Mouse (Mus musculus) CH12.LX (cell line): ENCODE data around the gene Mbd3l1. TPM values are rescaled to one million over a fixed set of nuclear protein-coding genes. Genes with fewer than 3 reads are reported as not detected.

Source experiments
- DNase-seq: peaks from one replicate; pipeline ENCODE4 v3.0.0-alpha.2; 2013; ENCODE audit errors: extremely low read depth
- H3K27ac ChIP-seq: 2 replicates; pipeline ENCODE4 v1.5.1; 2012; ENCODE audit warnings: low read depth, mild to moderate bottlenecking, control low read depth, moderate library complexity; ENCODE audit not compliant: insufficient read depth
- H3K27me3 ChIP-seq: replicated peaks from 2 replicates; pipeline ENCODE3; 2012; ENCODE audit warnings: inconsistent platforms
- H3K36me3 ChIP-seq, 2 experiments: replicated peaks in 1 of 2; 2 replicates each; pipeline versions ENCODE3 to v1.6.1; 2012; ENCODE audit warnings: inconsistent platforms in 1 of 2, low read length in 1 of 2, mild to moderate bottlenecking in 1 of 2, mixed read lengths in 1 of 2, moderate library complexity in 1 of 2; ENCODE audit not compliant: control insufficient read depth in 1 of 2, insufficient read depth in 1 of 2
- H3K4me1 ChIP-seq, 2 experiments: 2 replicates each; pipeline ENCODE4 v1.6.1; 2012; ENCODE audit warnings: inconsistent platforms in 1 of 2, moderate library complexity in 1 of 2; ENCODE audit not compliant: insufficient read depth in 2 of 2, control insufficient read depth in 1 of 2
- H3K4me2 ChIP-seq: 2 replicates; pipeline ENCODE4 v1.6.1; 2012; ENCODE audit warnings: low read depth, mild to moderate bottlenecking, control low read depth; ENCODE audit not compliant: poor library complexity, insufficient read depth, severe bottlenecking
- H3K4me3 ChIP-seq, 3 experiments: fragments of 150-350 bp in 1 of 3; sonication (generic) in 1 of 3; replicated peaks in 1 of 3; 2 replicates each; pipeline versions ENCODE3 to v1.5.1; 2011 to 2012; ENCODE audit warnings: low read depth in 2 of 3, low read length in 2 of 3, mild to moderate bottlenecking in 2 of 3, moderate library complexity in 2 of 3, control low read depth in 1 of 3, improper control_type of control experiment in 1 of 3, inconsistent platforms in 1 of 3, mixed read lengths in 1 of 3; ENCODE audit not compliant: poor library complexity in 1 of 3
- H3K79me2 ChIP-seq: replicated peaks from 2 replicates; pipeline ENCODE4 v1.6.1; 2012; ENCODE audit warnings: mild to moderate bottlenecking, moderate library complexity; ENCODE audit not compliant: control insufficient read depth, poor library complexity, insufficient read depth, severe bottlenecking; ENCODE audit errors: extremely low read depth
- H3K9ac ChIP-seq: 2 replicates; pipeline ENCODE4 v1.6.1; 2012; ENCODE audit warnings: low read depth, mild to moderate bottlenecking, control low read depth, moderate library complexity; ENCODE audit not compliant: insufficient read depth
- H3K9me3 ChIP-seq: replicated peaks from 2 replicates; pipeline ENCODE3; 2012; ENCODE audit warnings: low read length, inconsistent platforms, mixed read lengths
- BHLHE40 ChIP-seq: IDR thresholded peaks from 2 replicates; pipeline ENCODE4 v1.6.1; 2011; ENCODE audit warnings: mild to moderate bottlenecking, low read depth, low read length, improper control_type of control experiment
- CHD2 ChIP-seq: IDR thresholded peaks from 2 replicates; pipeline ENCODE4 v1.6.1; 2011; ENCODE audit warnings: low read length, improper control_type of control experiment
- CTCF ChIP-seq, 2 experiments: IDR thresholded peaks in 1 of 2; conservative IDR thresholded peaks in 1 of 2; 2 replicates each; pipeline ENCODE4 v1.5.1; 2011 to 2012; ENCODE audit warnings: low read depth in 2 of 2, low read length in 2 of 2, improper control_type of control experiment in 1 of 2, inconsistent platforms in 1 of 2, mild to moderate bottlenecking in 1 of 2, moderate library complexity in 1 of 2
- E2F4 ChIP-seq: IDR thresholded peaks from 2 replicates; pipeline ENCODE4 v1.6.1; 2011; ENCODE audit warnings: low read depth, low read length, improper control_type of control experiment; ENCODE audit not compliant: insufficient replicate concordance
- ELF1 ChIP-seq: IDR thresholded peaks from 2 replicates; pipeline ENCODE4 v1.6.1; 2014; ENCODE audit warnings: low read depth, mild to moderate bottlenecking, inconsistent platforms, low read length, improper control_type of control experiment
- ETS1 ChIP-seq: conservative IDR thresholded peaks from 2 replicates; pipeline ENCODE4 v1.6.1; 2012; ENCODE audit warnings: low read depth, mild to moderate bottlenecking, inconsistent platforms, low read length, improper control_type of control experiment, moderate library complexity
- IRF4 ChIP-seq: IDR thresholded peaks from 2 replicates; pipeline ENCODE4 v1.6.1; 2014; ENCODE audit warnings: low read depth, mild to moderate bottlenecking, inconsistent platforms, low read length, improper control_type of control experiment
- JUN ChIP-seq: IDR thresholded peaks from 2 replicates; pipeline ENCODE4 v1.6.1; 2011; ENCODE audit warnings: low read depth, mild to moderate bottlenecking, low read length, improper control_type of control experiment, moderate library complexity; ENCODE audit not compliant: insufficient read depth
- JUND ChIP-seq: conservative IDR thresholded peaks from 2 replicates; pipeline ENCODE4 v1.6.1; 2011; ENCODE audit warnings: low read depth, low read length, improper control_type of control experiment
- KAT2A ChIP-seq: IDR thresholded peaks from 2 replicates; pipeline ENCODE4 v1.6.1; 2012; ENCODE audit warnings: low read length, improper control_type of control experiment, inconsistent platforms; ENCODE audit not compliant: insufficient replicate concordance
- MAFK ChIP-seq: IDR thresholded peaks from 2 replicates; pipeline ENCODE4 v1.6.1; 2011; ENCODE audit warnings: low read length, improper control_type of control experiment; ENCODE audit not compliant: insufficient replicate concordance
- MEF2A ChIP-seq: IDR thresholded peaks from 2 replicates; pipeline ENCODE4 v1.6.1; 2014; ENCODE audit warnings: low read depth, mild to moderate bottlenecking, inconsistent platforms, low read length, improper control_type of control experiment, borderline replicate concordance
- MYC ChIP-seq: IDR thresholded peaks from 2 replicates; pipeline ENCODE4 v1.6.1; 2011; ENCODE audit warnings: low read depth, mild to moderate bottlenecking, improper control_type of control experiment, low read length
- NELFE ChIP-seq: IDR thresholded peaks from 2 replicates; pipeline ENCODE4 v1.6.1; 2011; ENCODE audit warnings: low read depth, low read length, improper control_type of control experiment
- NRF1 ChIP-seq: IDR thresholded peaks from 2 replicates; pipeline ENCODE4 v1.6.1; 2014; ENCODE audit warnings: low read depth, mild to moderate bottlenecking, inconsistent platforms, low read length, improper control_type of control experiment, moderate library complexity
- PAX5 ChIP-seq: IDR thresholded peaks from 2 replicates; pipeline ENCODE4 v1.6.1; 2012; ENCODE audit warnings: low read length, inconsistent platforms, mixed read lengths
- POLR2A ChIP-seq: IDR thresholded peaks from 2 replicates; pipeline ENCODE4 v1.6.1; 2011; ENCODE audit warnings: low read depth, mild to moderate bottlenecking, improper control_type of control experiment, low read length
- RAD21 ChIP-seq: IDR thresholded peaks from 2 replicates; pipeline ENCODE4 v1.6.1; 2011; ENCODE audit warnings: low read depth, mild to moderate bottlenecking, low read length, improper control_type of control experiment, moderate library complexity
- RCOR1 ChIP-seq: conservative IDR thresholded peaks from 2 replicates; pipeline ENCODE4 v1.6.1; 2012; ENCODE audit warnings: low read depth, mild to moderate bottlenecking, inconsistent platforms, low read length, improper control_type of control experiment
- SMC3 ChIP-seq: IDR thresholded peaks from 2 replicates; pipeline ENCODE4 v1.6.1; 2011; ENCODE audit warnings: low read depth, low read length, improper control_type of control experiment
- TBP ChIP-seq: conservative IDR thresholded peaks from 2 replicates; pipeline ENCODE4 v1.6.1; 2011; ENCODE audit warnings: low read depth, low read length, improper control_type of control experiment
- USF1 ChIP-seq: IDR thresholded peaks from 2 replicates; pipeline ENCODE4 v1.6.1; 2014; ENCODE audit warnings: low read depth, mild to moderate bottlenecking, inconsistent platforms, low read length, improper control_type of control experiment
- ZC3H11A ChIP-seq: IDR thresholded peaks from 2 replicates; pipeline ENCODE4 v1.6.1; 2012; ENCODE audit warnings: low read depth, mild to moderate bottlenecking, inconsistent platforms, low read length, improper control_type of control experiment
- ZNF384 ChIP-seq: IDR thresholded peaks from 2 replicates; pipeline ENCODE4 v1.6.1; 2012; ENCODE audit warnings: low read depth, low read length, improper control_type of control experiment, inconsistent platforms
- dilution Hi-C: fragments of 300-500 bp; cut with MboI; formaldehyde crosslinking; loops from 2 replicates; pipeline ENCODE4 v1.14.3; 2020; ENCODE audit warnings: low sequenced_read_pairs; ENCODE audit not compliant: extremely low pct_unique_long_range_greater_than_20kb, extremely low pct_ligation_motif_present
- in situ Hi-C: fragments of 300-500 bp; cut with MboI; formaldehyde crosslinking; loops from 3 replicates; pipeline ENCODE4 v1.14.3; 2019; ENCODE audit warnings: low sequenced_read_pairs, low pct_ligation_motif_present, low pct_unique_long_range_greater_than_20kb, mixed read lengths
- polyA plus RNA-seq: library from polyadenylated mRNA; unstranded; fragments of >175 nt; gene quantifications from 2 replicates; pipeline ENCODE4 v1.2.1, GENCODE M21; 2012; ENCODE audit warnings: low read depth; ENCODE audit not compliant: insufficient read length
- total RNA-seq, 2 experiments: library from RNA; depleted of rRNA; stranded (reverse); fragments of 300-350 nt in 1 of 2; fragments of >200 nt in 1 of 2; gene quantifications; 2 replicates each; pipeline ENCODE4 v1.2.3; 2012 to 2014

Gene Mbd3l1
- total and polyA plus RNA-seq, 3 experiments, result not detected

DNA sequence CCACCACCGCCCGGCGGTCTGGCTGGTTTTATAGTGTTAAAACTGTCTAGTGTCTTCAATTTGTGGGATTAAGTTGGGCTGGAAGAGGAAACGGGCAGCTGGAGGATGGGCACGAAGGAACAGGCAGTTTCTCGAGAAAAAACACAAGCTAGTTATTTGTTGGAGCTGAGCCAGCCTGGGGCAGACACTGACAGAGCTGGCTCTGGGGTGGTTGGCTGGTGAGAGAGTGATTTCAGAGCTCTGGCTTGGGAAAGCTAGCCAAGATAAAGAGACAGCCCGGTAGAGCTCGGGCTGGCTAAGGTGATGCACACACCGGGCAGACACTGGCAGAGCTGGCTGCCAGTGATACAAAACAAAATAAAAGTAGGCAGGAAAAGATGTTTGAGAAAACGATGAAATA lies 46.5 kb upstream of the Mbd3l1 start:
- dilution Hi-C loops, result no loop called here
- no peak overlapping the region for H3K27ac ChIP-seq
- TF ChIP-seq MYC (no peak), JUND (no peak), KAT2A (no peak), CHD2 (no peak), SMC3 (no peak), ELF1 (no peak), ETS1 (no peak), ZC3H11A (no peak), POLR2A (no peak), MAFK (no peak), JUN (no peak), NELFE (no peak), USF1 (no peak), E2F4 (no peak), TBP (no peak), PAX5 (no peak), BHLHE40 (no peak), IRF4 (no peak), MEF2A (no peak), RCOR1 (no peak)
- TF ChIP-seq, all 38 proteins: peak for 0

DNA sequence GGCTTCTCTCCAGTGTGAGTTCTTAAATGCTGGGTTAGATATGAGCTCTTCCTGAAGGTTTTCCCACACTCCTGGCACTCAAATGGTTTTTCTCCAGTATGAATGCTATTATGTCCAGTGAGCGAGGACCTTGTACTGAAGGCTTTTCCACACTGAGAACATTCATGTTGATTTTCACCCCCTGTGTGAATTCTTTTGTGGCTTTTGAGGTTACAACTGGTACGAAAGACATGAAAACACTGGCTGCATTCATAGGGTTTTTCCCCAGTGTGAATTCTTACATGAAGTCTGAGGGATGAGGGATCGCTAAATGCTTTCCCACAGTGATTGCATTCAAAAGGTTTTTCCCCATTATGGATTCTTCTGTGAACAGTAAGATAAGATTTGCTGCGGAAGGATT lies 21.6 kb upstream of the Mbd3l1 start:
- Histone ChIP-seq H3K4me1 (no peaks in the 10 kb centered on the region), H3K4me3 (no peak overlapping the region), H3K9me3 (peaks cover 5% of the 10 kb centered on the region), H3K36me3 (no peaks in the 10 kb centered on the region), H3K27ac (no peak overlapping the region), H3K79me2 (no peaks in the 10 kb centered on the region), H3K27me3 (no peaks in the 10 kb centered on the region), H3K4me2 (no peak overlapping the region), H3K9ac (no peak overlapping the region)
- no peak for DNase-seq
- in situ Hi-C loops (no loop called here), dilution Hi-C loops (no loop called here)
- TF ChIP-seq RAD21 (no peak), CTCF (conservative IDR thresholded peaks at IDR 0.05 in 1 of 2, IDR thresholded peaks at IDR 0.05 in 1 of 2; ENCODE audit: low read depth in 2 of 2, low read length in 2 of 2) (no peak), ZNF384 (no peak), ZC3H11A (no peak), MEF2A (no peak), TBP (no peak), NRF1 (no peak)

More for the DNA sequence above, 46.5 kb upstream of the Mbd3l1 start:
- in situ Hi-C loops, result no loop called here
- H3K27me3 ChIP-seq, result no peaks in the 10 kb centered on the region
- peaks cover 2 to 4% of the 10 kb centered on the region in 2 experiments; a peak in 1 of 4 replicates for H3K4me1 ChIP-seq
- no peak overlapping the region for H3K4me2 ChIP-seq
- H3K9me3 ChIP-seq, result no peaks in the 10 kb centered on the region
- H3K36me3 ChIP-seq, result no peaks in the 10 kb centered on the region
- no peak overlapping the region for H3K9ac ChIP-seq
- DNase-seq, result no peak
- no peaks in the 10 kb centered on the region for H3K79me2 ChIP-seq
- H3K4me3 ChIP-seq, result no peak overlapping the region
